Mouse (Mus musculus) urinary bladder, postnatal 0 days (tissue): Measurements from ENCODE around the gene Xk. TPM values are rescaled to one million over a fixed set of nuclear protein-coding genes. Genes with fewer than 3 reads are reported as not detected.

Source experiments
- polyA plus RNA-seq: library from polyadenylated mRNA; unstranded; fragments of >200 nt; fragmentation: Nextera tagmentation; extraction: Ambion mirVana; gene quantifications from 2 replicates; pipeline ENCODE4 v1.2.1, GENCODE M21; 2015

Xk gene
- polyA plus RNA-seq, result 14.3 and 20.8 TPM in 2 replicates

GRCm38 (mm10) chrX:9272460-9273361 is at the start of gene Xk:
TSS of gene Xk (plus strand) at chrX:9272756.

GRCm38 (mm10) chrX:9256766-9257165 is 15.8 kb upstream of the Xk start, which contains the start of gene Gm14862:
TSS of gene Gm14862 (minus strand) at chrX:9256899.

GRCm38 (mm10) chrX:9283464-9283863 is 10.9 kb downstream of the Xk start, which contains the start of gene H2al1m:
TSS of gene H2al1m (plus strand) at chrX:9283764.

GRCm38 (mm10) chrX:9350327-9350726 is 77.8 kb downstream of the Xk start, which contains the start of gene H2al1k:
TSS of gene H2al1k (plus strand) at chrX:9350627.

Other genes starting within 250 kb of the Xk start
- gene Fthl17e, start 239.3 kb upstream of the Xk start, polyA plus RNA-seq, result not detected in 2 replicates
- gene Fthl17f, start 209.7 kb upstream of the Xk start, polyA plus RNA-seq, result not detected in 2 replicates
- not detected in 2 replicates for gene 4930402K13Rik, start 168.2 kb upstream of the Xk start, polyA plus RNA-seq
- gene Lancl3, start 72.9 kb upstream of the Xk start, polyA plus RNA-seq, result 5.8 and 6.9 TPM in 2 replicates
- gene Gm14862, start 15.9 kb upstream of the Xk start, polyA plus RNA-seq, result 0.28 and 0.40 TPM in 2 replicates
- gene H2al1m, start 11.0 kb downstream of the Xk start, polyA plus RNA-seq, result 0.52 TPM in 1 of 2 replicates, not detected in the other
- 0.58 TPM in 1 of 2 replicates, not detected in the other for gene H2al1k, start 77.9 kb downstream of the Xk start, polyA plus RNA-seq
- 3.3 and 6.7 TPM in 2 replicates for gene Cybb, start 215.0 kb downstream of the Xk start, polyA plus RNA-seq